Mouse (Mus musculus) midbrain, embryonic 16.5 days (tissue): ENCODE results near the gene Cux1. TPM values are rescaled to one million over a fixed set of nuclear protein-coding genes. Genes with fewer than 3 reads are reported as not detected.

Source experiments
- ATAC-seq: fragments of 200-750 bp; cut with Nextera tagmentation; 2 replicates; pipeline ENCODE4 v1.8.0; 2017; ENCODE audit warnings: moderate TSS enrichment
- H3K27ac ChIP-seq: fragments of 300-500 bp; sonication (generic); 2 replicates; pipeline ENCODE4 v1.5.1; 2014; ENCODE audit warnings: mild to moderate bottlenecking, low read length, mixed read lengths
- H3K27me3 ChIP-seq: fragments of 300-500 bp; sonication (generic); 2 replicates; pipeline ENCODE4 v1.6.1; 2014; ENCODE audit warnings: low read depth, low read length, mixed read lengths; ENCODE audit not compliant: control insufficient read depth, insufficient read depth
- H3K36me3 ChIP-seq: fragments of 300-500 bp; sonication (generic); 2 replicates; pipeline ENCODE4 v1.6.1; 2014; ENCODE audit warnings: mild to moderate bottlenecking, low read length, moderate library complexity, mixed read lengths; ENCODE audit not compliant: control insufficient read depth, insufficient read depth
- H3K4me1 ChIP-seq: fragments of 300-500 bp; sonication (generic); 2 replicates; pipeline ENCODE4 v1.6.1; 2014; ENCODE audit warnings: mild to moderate bottlenecking, low read length, mixed read lengths; ENCODE audit not compliant: control insufficient read depth, insufficient read depth
- H3K4me2 ChIP-seq: fragments of 300-500 bp; sonication (generic); 2 replicates; pipeline ENCODE4 v1.6.1; 2014; ENCODE audit warnings: mild to moderate bottlenecking, low read length, mixed read lengths
- H3K4me3 ChIP-seq: fragments of 300-500 bp; sonication (generic); 2 replicates; pipeline ENCODE4 v1.5.1; 2014; ENCODE audit warnings: low read depth, mild to moderate bottlenecking, low read length, moderate library complexity, mixed read lengths
- H3K9ac ChIP-seq: fragments of 300-500 bp; sonication (generic); 2 replicates; pipeline ENCODE4 v1.6.1; 2014; ENCODE audit warnings: low read depth, low read length, mixed read lengths
- H3K9me3 ChIP-seq: fragments of 300-500 bp; sonication (generic); replicated peaks from 2 replicates; pipeline ENCODE4 v1.6.1; 2014; ENCODE audit warnings: mild to moderate bottlenecking, low read length, mixed read lengths; ENCODE audit not compliant: control insufficient read depth, poor library complexity, severe bottlenecking
- WGBS: fragments of 180-500 bp; shearing (Covaris S2); extraction: QIAGEN DNeasy Blood & Tissue Kit; methylation state at CpG from one replicate; pipeline ENCODE4 v1.1.7; 2014; 5-methylcytosine and 5-hydroxymethylcytosine counted together
- polyA plus RNA-seq: library from polyadenylated mRNA; unstranded; fragments of >200 nt; fragmentation: Nextera tagmentation; extraction: Ambion mirVana; gene quantifications from 2 replicates; pipeline ENCODE4 v1.2.1, GENCODE M21; 2015

Gene Cux1
- polyA plus RNA-seq, 1 experiment from 2014 or later, result 109 TPM

- Histone ChIP-seq H3K27me3 (no peaks in the 10 kb centered on the region), H3K36me3 (no peaks in the 10 kb centered on the region), H3K9me3 (no peaks in the 10 kb centered on the region), H3K9ac (no peak overlapping the region), H3K4me1 (0 out of 2 replicates have a peak, but pooled peaks cover 3% of the 10 kb centered on the region), H3K4me2 (no peak overlapping the region), H3K27ac (no peak overlapping the region), H3K4me3 (no peak overlapping the region)
- WGBS, result 85% methylated on average over 7 of the region's 7 CpGs
- no peak for ATAC-seq
These were observed 109.0 kb downstream of the Cux1 start for GRCm38 (mm10) chr5:136458102-136458863.

GRCm38 (mm10) chr5:136456395-136456794 is 110.9 kb downstream of the Cux1 start:
- WGBS, result 85% methylated on average over 4 of the region's 4 CpGs
- no peak for ATAC-seq
- no peaks in the 10 kb centered on the region for H3K36me3 ChIP-seq

GRCm38 (mm10) chr5:136452681-136453080 is 114.6 kb downstream of the Cux1 start:
- Histone ChIP-seq H3K27ac (no peak overlapping the region), H3K36me3 (no peaks in the 10 kb centered on the region), H3K9ac (no peak overlapping the region), H3K27me3 (no peaks in the 10 kb centered on the region), H3K4me2 (no peak overlapping the region), H3K4me3 (no peak overlapping the region), H3K4me1 (no peaks in the 10 kb centered on the region), H3K9me3 (no peaks in the 10 kb centered on the region)
- no peak for ATAC-seq
- 95% methylated on average over 3 of the region's 3 CpGs for WGBS

More at GRCm38 (mm10) chr5:136456395-136456794, 110.9 kb downstream of the Cux1 start:
- Histone ChIP-seq H3K27ac (no peak overlapping the region), H3K4me3 (no peak overlapping the region), H3K4me1 (no peaks in the 10 kb centered on the region), H3K9me3 (no peaks in the 10 kb centered on the region), H3K27me3 (no peaks in the 10 kb centered on the region), H3K4me2 (no peak overlapping the region), H3K9ac (no peak overlapping the region)

GRCm38 (mm10) chr5:136449801-136450200 is 117.5 kb downstream of the Cux1 start:
- no peak for ATAC-seq
- Histone ChIP-seq H3K9ac (no peak overlapping the region), H3K4me2 (no peak overlapping the region), H3K4me1 (no peaks in the 10 kb centered on the region), H3K27me3 (no peaks in the 10 kb centered on the region), H3K27ac (no peak overlapping the region), H3K4me3 (no peak overlapping the region), H3K9me3 (no peaks in the 10 kb centered on the region), H3K36me3 (no peaks in the 10 kb centered on the region)

- Histone ChIP-seq H3K9ac (no peak overlapping the region), H3K9me3 (no peaks in the 10 kb centered on the region), H3K27ac (no peak overlapping the region), H3K27me3 (no peaks in the 10 kb centered on the region), H3K4me1 (peaks cover 3% of the 10 kb centered on the region; the same call in 1 of the 2 replicates), H3K4me2 (no peak overlapping the region), H3K4me3 (no peak overlapping the region), H3K36me3 (no peaks in the 10 kb centered on the region)
- 92% methylated on average over 5 of the region's 5 CpGs for WGBS
- no peak for ATAC-seq
These were observed 121.3 kb downstream of the Cux1 start for GRCm38 (mm10) chr5:136445967-136446366.

- Histone ChIP-seq H3K27me3 (no peaks in the 10 kb centered on the region), H3K4me2 (no peak overlapping the region), H3K4me1 (peaks cover 3% of the 10 kb centered on the region; the same call in 1 of the 2 replicates), H3K9me3 (no peaks in the 10 kb centered on the region), H3K9ac (no peak overlapping the region), H3K27ac (peak overlapping the region; percentile 17; the same call in 1 of the 2 replicates), H3K4me3 (no peak overlapping the region), H3K36me3 (no peaks in the 10 kb centered on the region)
- 0 out of 2 replicates have a peak, but pooled peaks have one; percentile 25 for ATAC-seq
- WGBS, result 54% methylated on average over 11 of the region's 11 CpGs
These were observed 124.8 kb downstream of the Cux1 start for GRCm38 (mm10) chr5:136442238-136443187.

- 77% methylated on average over 4 of the region's 4 CpGs for WGBS
These were observed 137.6 kb downstream of the Cux1 start for GRCm38 (mm10) chr5:136429647-136430046.

GRCm38 (mm10) chr5:136428498-136429060 is 138.7 kb downstream of the Cux1 start:
- peak overlapping the region; percentile 69 for H3K27ac ChIP-seq
- H3K4me1 ChIP-seq, result peaks cover 26% of the 10 kb centered on the region
- H3K27me3 ChIP-seq, result no peaks in the 10 kb centered on the region
- no peak for ATAC-seq
- H3K4me2 ChIP-seq, result no peak overlapping the region
- WGBS, result 55% methylated on average over 6 of the region's 6 CpGs
- H3K9ac ChIP-seq, result 0 out of 2 replicates have a peak overlapping the region, but pooled peaks have one; percentile 10
- H3K4me3 ChIP-seq, result no peak overlapping the region
- no peaks in the 10 kb centered on the region for H3K9me3 ChIP-seq
- H3K36me3 ChIP-seq, result no peaks in the 10 kb centered on the region

More at GRCm38 (mm10) chr5:136429647-136430046, 137.6 kb downstream of the Cux1 start:
- no peak overlapping the region for H3K4me3 ChIP-seq
- H3K9me3 ChIP-seq, result no peaks in the 10 kb centered on the region
- H3K27ac ChIP-seq, result no peak overlapping the region
- no peak overlapping the region for H3K4me2 ChIP-seq
- no peaks in the 10 kb centered on the region for H3K27me3 ChIP-seq
- H3K36me3 ChIP-seq, result no peaks in the 10 kb centered on the region
- H3K4me1 ChIP-seq, result peaks cover 26% of the 10 kb centered on the region
- no peak overlapping the region for H3K9ac ChIP-seq
- ATAC-seq, result no peak
